Mouse (Mus musculus) midbrain, postnatal 0 days (tissue): Measurements from ENCODE around the gene Klhl9. TPM values are rescaled to one million over a fixed set of nuclear protein-coding genes. Genes with fewer than 3 reads are reported as not detected.
A peak's percentile ranks its signal among the peaks of the same experiment; 100 is the strongest.
"Not testable (repeated sequence)": the region's sequence is repeated elsewhere in the genome, so short reads cannot be mapped to it uniquely, and the experiment has no call there.

Source experiments
- ATAC-seq: fragments of 200-750 bp; cut with Nextera tagmentation; 2 replicates; pipeline ENCODE4 v1.8.0; 2017; ENCODE audit warnings: moderate number of reproducible peaks, mild to moderate bottlenecking, moderate TSS enrichment, moderate library complexity; ENCODE audit not compliant: low FRiP score
- DNase-seq: peaks from one replicate; pipeline ENCODE4 v3.0.0-alpha.2; 2015; ENCODE audit warnings: low spot score
- H3K27ac ChIP-seq: fragments of 300-500 bp; sonication (generic); 2 replicates; pipeline ENCODE4 v1.5.1; 2014; ENCODE audit warnings: low read depth, mild to moderate bottlenecking, low read length, mixed read lengths
- H3K27me3 ChIP-seq: fragments of 300-500 bp; sonication (generic); 2 replicates; pipeline ENCODE4 v1.6.1; 2014; ENCODE audit warnings: low read length, control low read depth, mixed read lengths; ENCODE audit not compliant: insufficient read depth
- H3K36me3 ChIP-seq: fragments of 300-500 bp; sonication (generic); 2 replicates; pipeline ENCODE4 v1.6.1; 2014; ENCODE audit warnings: low read length, control low read depth, mixed read lengths; ENCODE audit not compliant: insufficient read depth
- H3K4me1 ChIP-seq: fragments of 300-500 bp; sonication (generic); 2 replicates; pipeline ENCODE4 v1.6.1; 2014; ENCODE audit warnings: mild to moderate bottlenecking, control low read depth, antibody characterized with exemption, low read length, mixed read lengths; ENCODE audit not compliant: insufficient read depth
- H3K4me2 ChIP-seq: fragments of 300-500 bp; sonication (generic); 2 replicates; pipeline ENCODE4 v1.6.1; 2014; ENCODE audit warnings: low read depth, mild to moderate bottlenecking, low read length, mixed read lengths; ENCODE audit not compliant: poor library complexity, severe bottlenecking
- H3K4me3 ChIP-seq: fragments of 300-500 bp; sonication (generic); 2 replicates; pipeline ENCODE4 v1.5.1; 2014; ENCODE audit warnings: low read depth, mild to moderate bottlenecking, low read length, moderate library complexity
- H3K9ac ChIP-seq: fragments of 300-500 bp; sonication (generic); replicated peaks from 2 replicates; pipeline ENCODE4 v1.6.1; 2014; ENCODE audit warnings: mild to moderate bottlenecking, low read length, moderate library complexity, mixed read lengths; ENCODE audit not compliant: poor library complexity, severe bottlenecking
- H3K9me3 ChIP-seq: fragments of 300-500 bp; sonication (generic); 2 replicates; pipeline ENCODE4 v1.6.1; 2016; ENCODE audit warnings: low read length, control low read depth
- CTCF ChIP-seq: IDR thresholded peaks from 2 replicates; pipeline ENCODE4 v1.5.1; 2016; ENCODE audit warnings: antibody characterized with exemption, mild to moderate bottlenecking
- WGBS: fragments of 180-500 bp; shearing (Covaris S2); extraction: QIAGEN DNeasy Blood & Tissue Kit; methylation state at CpG from one replicate; pipeline ENCODE4 v1.1.7; 2014; 5-methylcytosine and 5-hydroxymethylcytosine counted together
- polyA plus RNA-seq: library from polyadenylated mRNA; unstranded; fragments of >200 nt; fragmentation: Nextera tagmentation; extraction: Ambion mirVana; gene quantifications from 2 replicates; pipeline ENCODE4 v1.2.1, GENCODE M21; 2015
- total RNA-seq: library from RNA; depleted of rRNA; stranded (reverse); fragments of >200 nt; gene quantifications from 2 replicates; pipeline ENCODE4 v1.2.3, GENCODE M21; 2014

Gene Klhl9
- total and polyA plus RNA-seq, 2 experiments from 2014 or later, result 82.5 to 148 TPM

DNA sequence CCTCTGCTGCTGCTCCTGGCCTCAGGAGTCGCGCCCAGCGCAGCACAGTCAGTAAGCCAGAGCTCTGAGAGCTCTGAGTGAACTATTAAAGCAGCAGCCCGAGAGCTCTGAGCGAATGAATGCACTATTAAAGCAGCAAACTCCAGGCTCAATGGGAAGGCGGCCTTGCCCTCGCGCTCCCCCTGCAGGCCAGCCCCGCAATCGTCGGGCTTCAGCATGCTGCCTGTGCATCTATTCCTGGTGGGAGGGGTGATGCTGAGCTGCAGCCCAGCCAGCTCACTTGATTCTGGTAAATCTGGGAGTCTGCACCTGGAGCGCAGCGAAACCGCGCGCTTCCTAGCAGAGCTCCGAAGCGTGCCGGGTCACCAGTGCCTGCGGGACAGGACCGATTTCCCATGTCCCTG lies 35.4 kb upstream of the Klhl9 start:
- H3K27me3 ChIP-seq, H3K27ac ChIP-seq, H3K4me1 ChIP-seq, H3K9me3 ChIP-seq, H3K36me3 ChIP-seq: not testable (repeated sequence)
- under 1% methylated on average over 11 of the region's 21 CpGs for WGBS
- DNase-seq, result peak; percentile 93
- Histone ChIP-seq H3K4me2 (peak overlapping the region; percentile 65), H3K9ac (0 out of 2 replicates have a peak overlapping the region, but pooled peaks have one; percentile 29), H3K4me3 (peak overlapping the region; percentile 37)
- TF ChIP-seq CTCF, result peak; percentile 73
- ATAC-seq, result peak; percentile 99

DNA sequence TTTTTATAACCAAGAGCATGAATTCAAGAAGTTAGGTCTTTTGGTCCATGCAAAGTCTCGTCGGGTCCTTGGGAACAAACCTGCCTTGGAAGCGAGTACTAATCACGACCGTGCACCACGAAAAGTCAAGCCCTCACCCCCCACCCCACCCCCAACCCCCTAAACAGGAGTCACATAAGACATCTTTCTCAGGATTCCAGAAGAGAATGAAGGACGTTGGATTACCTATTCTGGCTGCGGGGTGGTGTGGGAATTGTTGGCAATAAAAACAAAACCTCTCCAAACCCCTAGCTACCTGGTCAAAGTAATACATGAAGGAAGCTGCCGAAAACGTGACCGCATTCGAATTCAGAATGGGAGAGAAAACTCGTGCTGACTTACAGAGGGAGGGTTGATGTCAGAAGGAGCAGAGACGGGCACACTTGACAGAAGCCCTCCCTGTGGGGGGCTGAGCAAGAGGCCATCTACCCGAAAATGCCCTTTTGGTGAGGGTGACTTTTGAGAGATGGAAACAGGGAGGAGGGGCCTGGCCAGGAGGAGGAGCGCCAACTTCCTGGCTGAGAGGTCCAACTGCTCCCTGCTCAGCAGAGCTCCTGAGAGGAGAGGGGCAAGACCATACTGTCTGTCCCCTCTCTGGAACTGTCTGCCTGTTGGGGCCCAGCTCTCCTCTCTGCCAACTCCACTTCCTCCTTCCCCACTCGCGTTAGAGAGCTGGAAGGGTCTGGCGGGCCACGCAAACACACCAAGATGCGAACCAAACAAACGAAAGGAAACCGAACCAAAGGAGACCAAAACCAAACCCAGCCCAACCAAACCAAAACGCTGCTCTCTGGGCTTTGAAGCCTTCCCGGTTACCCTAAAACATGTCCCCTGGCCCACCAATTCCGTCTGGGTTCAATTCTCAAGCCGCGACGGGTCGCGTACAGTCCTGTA lies 34.6 kb upstream of the Klhl9 start:
- not testable (repeated sequence) for DNase-seq, ATAC-seq

GRCm38 (mm10) chr4:88754818-88755340 lies 32.6 kb upstream of the Klhl9 start, which contains the start of gene Gm13271:
Gene Gm13271, plus strand, starts transcription at chr4:88754868.
- H3K4me1 ChIP-seq, H3K36me3 ChIP-seq, H3K9me3 ChIP-seq, H3K4me3 ChIP-seq, H3K9ac ChIP-seq, H3K27me3 ChIP-seq, DNase-seq, H3K27ac ChIP-seq, ATAC-seq, H3K4me2 ChIP-seq: not testable (repeated sequence)
- WGBS, result 76% methylated on average over 15 of the region's 15 CpGs

More for the DNA sequence above, 34.6 kb upstream of the Klhl9 start:
- H3K9ac ChIP-seq, result 0 out of 2 replicates have a peak overlapping the region, but pooled peaks have one; percentile 29
- H3K27me3 ChIP-seq, H3K36me3 ChIP-seq, H3K9me3 ChIP-seq, H3K4me1 ChIP-seq, H3K27ac ChIP-seq: not testable (repeated sequence)
- peak overlapping the region; percentile 37 for H3K4me3 ChIP-seq
- 10% methylated on average over 28 of the region's 31 CpGs for WGBS
- H3K4me2 ChIP-seq, result peak overlapping the region; percentile 65

DNA sequence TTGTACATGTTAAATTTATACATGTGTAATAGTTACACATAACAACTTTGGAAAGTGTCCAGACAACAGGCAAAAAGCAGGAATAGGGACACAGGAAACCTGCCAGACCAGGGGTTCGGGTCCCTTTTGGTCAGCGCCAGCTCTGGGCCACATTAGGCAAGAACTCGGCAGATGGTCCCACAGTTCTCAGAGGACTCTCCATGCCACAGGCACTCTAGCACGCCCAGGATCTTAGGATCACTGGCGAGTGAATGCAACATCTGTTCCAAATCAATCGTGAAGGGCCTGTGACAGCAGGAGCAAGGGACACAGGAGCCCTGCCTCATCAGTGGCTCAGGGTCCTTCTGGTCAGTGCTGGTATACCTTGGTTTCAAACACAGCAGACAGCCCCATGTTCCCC lies 27.7 kb upstream of the Klhl9 start:
- no peaks in the 10 kb centered on the region for H3K27me3 ChIP-seq
- WGBS, result 70% methylated on average over 6 of the region's 6 CpGs
- H3K4me2 ChIP-seq, result no peak overlapping the region
- no peak overlapping the region for H3K4me3 ChIP-seq
- no peak for ATAC-seq
- no peaks in the 10 kb centered on the region for H3K36me3 ChIP-seq
- H3K4me1 ChIP-seq, result no peaks in the 10 kb centered on the region
- no peak for DNase-seq
- H3K9ac ChIP-seq, result no peak overlapping the region
- H3K27ac ChIP-seq, result no peak overlapping the region
- no peak for TF ChIP-seq CTCF
- no peaks in the 10 kb centered on the region for H3K9me3 ChIP-seq

DNA sequence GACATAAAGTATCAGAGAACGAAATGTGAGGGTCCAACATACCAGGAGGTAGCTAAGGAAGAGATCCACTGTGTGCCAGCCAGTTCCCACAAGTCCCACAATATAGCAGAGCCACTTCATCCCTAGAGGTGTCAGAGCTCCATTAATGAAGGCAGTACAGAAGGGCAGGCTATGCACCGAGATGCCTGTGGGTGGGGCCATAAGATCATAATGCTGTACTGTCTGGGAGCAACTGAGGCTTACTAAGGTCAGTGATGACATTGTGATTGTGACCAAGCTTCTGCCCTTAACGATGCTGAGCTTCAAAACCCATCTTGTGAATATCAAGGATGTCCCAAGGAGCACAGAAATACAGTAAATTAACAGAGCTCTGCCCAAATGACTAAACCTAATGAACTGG lies 21.9 kb upstream of the Klhl9 start:
- Histone ChIP-seq H3K9ac (no peak overlapping the region), H3K27ac (no peak overlapping the region), H3K36me3 (no peaks in the 10 kb centered on the region), H3K4me3 (no peak overlapping the region), H3K27me3 (no peaks in the 10 kb centered on the region), H3K4me2 (no peak overlapping the region), H3K4me1 (no peaks in the 10 kb centered on the region), H3K9me3 (no peaks in the 10 kb centered on the region)
- WGBS, result 83% methylated on average over 3 of the region's 3 CpGs
- no peak for ATAC-seq
- DNase-seq, result no peak
- no peak for TF ChIP-seq CTCF

- H3K27ac ChIP-seq, result no peak overlapping the region
- no peaks in the 10 kb centered on the region for H3K27me3 ChIP-seq
- ATAC-seq (no peak), DNase-seq (no peak)
- peak; percentile 60 for TF ChIP-seq CTCF
- no peak overlapping the region for H3K9ac ChIP-seq
- no peaks in the 10 kb centered on the region for H3K9me3 ChIP-seq
- H3K4me1 ChIP-seq, result no peaks in the 10 kb centered on the region
- H3K36me3 ChIP-seq, result no peaks in the 10 kb centered on the region
- 69% methylated on average over 7 of the region's 7 CpGs for WGBS
- H3K4me3 ChIP-seq, result no peak overlapping the region
- no peak overlapping the region for H3K4me2 ChIP-seq
Measured at GRCm38 (mm10) chr4:88742771-88743371, 20.6 kb upstream of the Klhl9 start.
